Mouse (Mus musculus) testis, adult 2 months (tissue): ENCODE measurements around the gene Adra2b.

ENCODE experiments used
- CTCF ChIP-seq: fragments of 200-500 bp; IDR thresholded peaks from 2 replicates; pipeline ENCODE4 v1.5.1; 2012; ENCODE audit warnings: low read depth, mild to moderate bottlenecking, inconsistent platforms, low read length, moderate library complexity; ENCODE audit not compliant: control insufficient read depth, insufficient read depth, insufficient replicate concordance
- POLR2A ChIP-seq: fragments of 200-500 bp; IDR thresholded peaks from 2 replicates; pipeline ENCODE4 v1.6.1; 2012; ENCODE audit warnings: low read depth, mild to moderate bottlenecking, inconsistent platforms, low read length, moderate library complexity; ENCODE audit not compliant: control insufficient read depth

- no peak for TF ChIP-seq POLR2A
- no peak for TF ChIP-seq CTCF
Measured at GRCm38 (mm10) chr2:127371484-127371861, 8.5 kb downstream of the Adra2b start.
